Mouse (Mus musculus): ENCODE data around the gene Nudt17.
"Not testable (repeated sequence)": the region's sequence is repeated elsewhere in the genome, so short reads cannot be mapped to it uniquely, and the experiment has no call there.

Nudt17 gene

DNA sequence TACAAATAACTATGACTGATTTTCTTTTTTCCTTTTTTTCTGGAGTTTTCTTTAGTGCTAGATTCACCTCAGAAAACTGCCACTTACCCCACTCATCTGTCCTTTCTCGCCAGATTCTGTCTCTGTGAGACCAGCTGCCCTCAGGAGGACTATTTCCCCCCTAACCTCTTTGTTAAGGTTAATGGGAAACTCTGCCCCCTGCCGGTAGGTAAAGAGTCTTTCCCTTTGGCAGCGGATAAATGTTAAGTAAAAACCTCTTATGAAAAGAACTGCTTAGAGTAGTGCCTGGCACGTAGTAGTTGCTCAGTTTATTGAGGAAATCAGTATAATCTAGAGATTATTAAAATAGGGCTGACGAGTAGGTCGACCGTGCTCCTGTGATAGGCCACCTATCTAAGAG lies 8.0 kb downstream of the Nudt17 start:
- no peak for DNase-seq

- DNase-seq: no peak
Observed at GRCm38 (mm10) chr3:96698993-96699690, 9.2 kb downstream of the Nudt17 start.

GRCm38 (mm10) chr3:96696766-96697732 lies 11.3 kb downstream of the Nudt17 start:
- peak; percentile 87 for DNase-seq

DNA sequence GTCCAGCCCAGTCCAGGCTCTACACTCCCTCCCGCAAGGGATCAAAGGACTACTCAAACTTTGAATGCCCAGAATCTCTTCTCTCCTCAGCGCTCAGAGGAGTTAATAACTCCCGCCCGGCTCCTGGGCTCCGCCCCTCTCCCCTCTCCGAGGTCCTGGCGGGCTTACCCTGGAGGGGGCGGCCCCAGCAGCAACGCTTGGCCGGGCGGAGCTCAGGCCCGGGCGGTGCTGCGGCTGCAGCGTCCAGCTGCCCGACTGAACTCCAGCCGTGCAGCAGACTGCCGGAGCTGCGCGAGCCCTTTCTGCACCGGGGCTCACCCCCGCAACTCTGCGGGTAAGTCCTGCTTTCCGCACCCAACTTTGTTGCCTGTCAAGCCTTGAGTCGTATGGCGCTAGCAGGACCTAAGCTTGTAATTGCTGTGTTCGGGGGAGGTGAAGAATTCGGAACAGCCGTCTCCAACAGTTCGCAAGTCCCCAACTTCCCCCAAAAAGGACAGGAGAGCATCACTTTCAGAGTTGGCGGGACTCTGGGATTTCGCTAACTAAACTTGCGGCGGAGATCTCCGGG lies 12.1 kb downstream of the Nudt17 start, which contains the start of gene Pias3:
Pias3 (plus strand) TSS at position 187 of the 568 bp plus-strand sequence.
- peak; percentile 68 for DNase-seq

DNA sequence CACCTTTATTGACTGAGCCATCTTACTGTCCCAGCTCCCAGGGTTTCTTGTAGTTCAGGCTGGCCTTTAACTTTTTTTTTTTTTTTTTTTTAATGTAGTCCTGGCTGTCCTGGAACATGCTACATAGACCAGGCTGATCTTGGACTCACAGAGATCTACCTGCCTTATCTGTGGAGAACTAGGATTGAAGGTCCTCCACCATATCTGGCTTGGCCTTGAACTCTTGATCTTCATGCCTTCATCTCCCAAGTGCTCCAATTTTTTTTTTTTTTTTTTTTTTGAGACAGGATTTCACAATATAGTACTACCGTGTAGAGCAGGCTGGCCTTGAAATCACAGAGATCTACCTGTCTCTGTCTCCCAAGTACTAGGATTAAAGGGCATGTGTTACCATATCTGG lies 14.8 kb downstream of the Nudt17 start:
- DNase-seq: no peak

- DNase-seq: no peak
Observed at GRCm38 (mm10) chr3:96692506-96692905, 15.9 kb downstream of the Nudt17 start.

DNA sequence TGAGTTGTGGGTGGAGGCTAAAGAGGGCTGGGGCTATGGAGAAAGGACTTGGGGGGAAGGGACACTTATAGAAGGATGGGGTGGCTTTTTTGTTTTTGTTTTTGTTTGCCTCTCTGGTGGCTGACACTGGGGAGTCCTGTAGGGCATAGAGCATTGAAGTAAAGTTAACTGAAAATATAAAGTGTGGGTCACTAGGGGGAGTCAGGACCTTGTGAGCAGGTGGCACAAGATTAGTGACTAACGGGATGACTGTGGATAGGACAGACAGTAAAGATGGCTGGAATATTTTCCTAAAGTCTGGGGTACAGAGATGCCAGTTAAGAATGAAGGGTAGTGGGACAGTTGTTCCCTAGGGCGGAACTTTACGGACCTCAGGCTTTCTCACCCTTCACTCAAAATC lies 18.1 kb downstream of the Nudt17 start:
- DNase-seq: no peak

DNA sequence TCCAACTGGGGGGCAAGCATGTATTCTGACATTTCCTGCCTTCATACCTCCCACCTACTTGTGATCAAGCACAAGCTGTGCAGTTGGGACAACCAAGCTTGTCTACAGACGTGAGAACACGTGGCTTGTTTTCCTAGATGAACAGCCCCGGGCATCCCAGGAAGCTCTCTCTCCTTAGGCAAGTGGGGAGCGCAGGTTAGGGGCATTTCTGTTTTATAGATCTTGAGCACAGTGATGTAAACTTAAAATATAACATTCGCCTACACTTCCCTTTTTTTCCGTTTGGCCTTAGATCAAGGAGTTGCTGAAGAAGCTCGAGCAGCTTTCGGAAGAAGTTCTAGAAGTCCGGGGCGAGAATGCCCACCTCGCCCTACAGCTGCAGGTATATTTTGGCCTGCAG lies 19.5 kb downstream of the Nudt17 start:
- DNase-seq: no peak

- DNase-seq: not testable (repeated sequence)
Observed at GRCm38 (mm10) chr3:96686057-96686456, 22.3 kb downstream of the Nudt17 start.

DNA sequence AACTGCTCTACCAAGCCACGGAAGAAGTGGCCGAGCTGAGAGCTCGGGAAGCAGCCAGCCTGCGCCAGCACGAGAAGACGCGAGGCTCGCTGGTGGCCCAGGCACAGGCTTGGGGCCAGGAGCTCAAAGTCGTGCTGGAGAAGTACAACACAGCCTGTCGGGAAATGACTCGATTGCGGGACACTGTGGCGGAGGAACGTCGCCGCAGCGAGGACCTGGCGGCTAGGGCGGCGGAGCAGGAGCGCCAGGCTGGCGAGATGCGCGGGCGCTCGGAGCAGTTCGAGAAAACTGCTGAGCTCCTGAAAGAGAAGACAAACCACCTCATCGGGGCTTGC lies 23.6 kb downstream of the Nudt17 start:
- DNase-seq: no peak

- no peak for DNase-seq
Observed at GRCm38 (mm10) chr3:96684151-96684821, 24.1 kb downstream of the Nudt17 start.

- DNase-seq: no peak
Observed at GRCm38 (mm10) chr3:96683496-96683895, 24.9 kb downstream of the Nudt17 start.

DNA sequence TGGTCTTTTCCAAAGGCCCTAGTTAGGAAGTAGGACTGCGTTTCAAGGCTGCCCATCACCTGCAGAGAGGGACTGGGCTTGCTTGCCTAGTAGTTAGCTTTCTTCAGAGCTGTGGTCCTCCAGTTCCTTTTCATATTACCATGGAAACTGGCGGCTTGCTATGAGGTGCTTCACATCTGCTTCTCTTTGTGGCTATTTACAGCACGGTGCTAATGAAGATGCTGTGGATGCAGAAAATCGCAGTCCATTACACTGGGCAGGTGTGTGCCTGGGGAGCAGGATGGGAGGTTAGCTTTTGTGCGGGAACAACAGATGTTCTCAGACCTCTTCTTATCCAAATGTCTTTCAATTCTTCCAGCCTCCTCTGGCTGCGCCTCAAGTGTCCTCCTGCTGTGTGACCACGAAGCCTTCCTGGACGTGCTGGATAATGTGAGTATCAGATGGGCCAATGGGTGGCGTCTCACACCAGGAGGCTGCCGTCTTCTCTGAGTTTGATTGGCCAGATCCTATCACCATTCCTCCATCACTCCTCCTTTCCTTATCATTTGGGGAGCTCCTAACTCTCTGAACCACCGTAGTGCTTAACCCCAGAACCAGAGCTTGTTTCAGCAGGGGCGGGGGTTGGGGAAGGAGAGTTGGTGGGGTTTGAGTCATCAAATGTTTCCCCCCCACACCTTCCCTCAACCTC lies 27.9 kb downstream of the Nudt17 start:
- no peak for DNase-seq

- no peak for DNase-seq
Observed at GRCm38 (mm10) chr3:96679159-96679674, 29.1 kb downstream of the Nudt17 start.

- DNase-seq: no peak
Observed at GRCm38 (mm10) chr3:96678456-96678855, 29.9 kb downstream of the Nudt17 start.

DNA sequence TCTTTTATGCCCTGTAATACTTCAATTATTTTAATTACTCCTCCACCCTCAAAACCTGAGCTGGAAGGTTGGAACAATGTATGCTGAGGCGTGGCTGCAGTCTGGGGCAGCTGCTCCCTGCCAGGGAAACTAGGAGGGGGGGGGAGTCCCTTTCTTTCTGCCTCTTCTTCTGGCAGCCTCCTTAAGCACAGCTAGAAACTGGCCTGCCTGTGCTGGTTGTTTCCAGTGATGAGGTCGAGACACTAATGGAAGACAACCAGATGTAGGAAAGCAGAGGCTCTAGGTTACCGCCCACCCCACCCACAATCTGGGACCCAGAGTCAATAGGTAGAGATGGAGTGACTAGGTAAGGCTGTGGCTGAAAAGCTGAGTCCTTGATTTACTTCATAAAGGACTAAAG lies 32.7 kb downstream of the Nudt17 start:
- no peak for DNase-seq

- DNase-seq: no peak
Observed at GRCm38 (mm10) chr3:96675171-96675570, 33.2 kb downstream of the Nudt17 start.

GRCm38 (mm10) chr3:96674442-96674841 lies 33.9 kb downstream of the Nudt17 start:
- no peak for DNase-seq

- DNase-seq: no peak
Observed at GRCm38 (mm10) chr3:96673514-96673913, 34.8 kb downstream of the Nudt17 start.

GRCm38 (mm10) chr3:96671519-96671918 lies 36.8 kb downstream of the Nudt17 start:
- no peak for DNase-seq

DNA sequence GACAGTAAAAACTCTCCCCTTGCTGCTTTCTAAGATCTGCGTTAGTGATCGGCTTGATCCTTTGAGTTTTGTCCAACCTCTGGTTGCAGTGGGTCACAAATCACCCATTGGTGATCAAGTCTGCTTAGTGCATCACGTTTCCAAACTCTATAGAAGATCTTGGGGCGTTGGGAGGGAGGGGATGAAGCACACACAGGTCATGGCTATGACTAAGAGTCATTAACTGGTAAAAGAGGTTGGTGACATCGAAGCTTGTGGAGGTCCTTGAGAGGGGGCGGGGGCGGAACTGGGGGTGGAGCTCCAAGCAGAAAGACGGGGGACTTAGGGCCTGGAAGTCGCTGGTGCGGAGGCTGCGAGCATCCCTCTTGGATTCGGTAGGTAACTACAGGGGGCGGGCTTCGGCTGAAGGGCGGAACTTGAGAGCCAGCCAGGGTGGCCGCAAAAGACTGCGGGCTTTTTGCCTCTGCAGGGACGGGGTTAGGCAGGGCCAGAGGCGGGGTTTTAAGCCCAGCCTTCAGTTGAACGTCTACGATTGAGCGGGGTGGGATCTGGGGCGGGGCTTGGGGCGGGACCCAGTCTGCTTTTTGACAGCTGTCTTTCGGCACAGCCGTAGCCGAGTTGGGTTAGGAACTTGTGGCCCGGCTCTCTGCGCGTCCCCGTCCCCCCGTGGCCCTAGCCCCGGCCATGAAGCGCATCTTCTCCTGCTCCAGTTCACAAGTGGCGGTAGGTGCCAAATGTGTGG lies 38.5 kb downstream of the Nudt17 start, which contains the start of gene Ankrd35:
Ankrd35 (plus strand) TSS at position 405 of the 742 bp plus-strand sequence.
- peak; percentile 70 for DNase-seq

Measured in right cerebral cortex, postnatal 25 days (tissue).